ENCODE assay signal across 10 mouse cellular contexts in genomic region chr19:38478286-38478685, GRCm38 (mm10). TPM values are rescaled to one million over a fixed set of nuclear protein-coding genes. Genes with fewer than 3 reads are reported as not detected.
DNase-seq lines count a peak whose midpoint lies in the region; ATAC-seq and TF ChIP-seq lines count a peak whose summit lies in the region.
"Had no signal": no experiment of that assay in that cellular context is flagged by ENCODE, and none has a peak within 500 bp of the region (broad histone marks: within the 10 kb centered on the region; RNA-seq: fewer than 3 reads in every experiment).

No protein-coding gene starts in this region.

- no peak overlapping the region for H3K9ac ChIP-seq in hindbrain, embryonic 11.5 days (ENCODE audit: low read depth, low read length)
- H3K9ac ChIP-seq in hindbrain, embryonic 14.5 days, result no peak overlapping the region
- H3K9ac ChIP-seq in neural tube, embryonic 15.5 days (replicated peaks), result no peak overlapping the region
- H3K9ac ChIP-seq in limb, embryonic 13.5 days, result no peak overlapping the region

- H3K27me3 ChIP-seq in hindbrain, embryonic 11.5 days (ENCODE audit: control insufficient read depth, insufficient read depth, low read length), result peaks cover 6% of the 10 kb centered on the region; the same call in 1 of the 2 replicates
- peaks cover 31% of the 10 kb centered on the region for H3K27me3 ChIP-seq in hindbrain, embryonic 14.5 days (ENCODE audit: control insufficient read depth, insufficient read depth, low read length)
- H3K27me3 ChIP-seq in neural tube, embryonic 15.5 days (replicated peaks), result peaks cover 9% of the 10 kb centered on the region; the same call in 1 of the 2 replicates
- no peaks in the 10 kb centered on the region for H3K27me3 ChIP-seq in limb, embryonic 13.5 days
- H3K27me3 ChIP-seq in cerebellum, adult 2 months (ENCODE audit: control insufficient read depth, insufficient read depth, low read length), result peaks cover 2% of the 10 kb centered on the region; the same call in 1 of the 2 replicates

- DNase-seq in hindbrain, embryonic 11.5 days (ENCODE audit: low spot score), result peak; percentile 36
- no peak for DNase-seq in hindbrain, embryonic 14.5 days (ENCODE audit: low spot score)
- DNase-seq in neural tube, embryonic 10.5 days (ENCODE audit: extremely low spot score, low spot score), result peak; percentile 62
- DNase-seq in frontal cortex, postnatal 14 days (ENCODE audit: low spot score in 2 of 2), result no peak
- DNase-seq in cerebellum, adult 2 months, result no peak
- DNase-seq in adipocyte (ENCODE audit: low spot score), result no peak
- DNase-seq: lung, adult 2 months had no signal

- H3K27ac ChIP-seq in hindbrain, embryonic 11.5 days (ENCODE audit: low read depth, low read length), result peak overlapping the region; percentile 72
- no peak overlapping the region; the same call in 1 of the 2 replicates for H3K27ac ChIP-seq in hindbrain, embryonic 14.5 days
- H3K27ac ChIP-seq in neural tube, embryonic 15.5 days (replicated peaks), result no peak overlapping the region
- peak overlapping the region; percentile 86 for H3K27ac ChIP-seq in limb, embryonic 13.5 days
- H3K27ac ChIP-seq in cerebellum, adult 2 months (ENCODE audit: insufficient read depth, low read length), result no peak overlapping the region

- H3K4me3 ChIP-seq in hindbrain, embryonic 11.5 days (ENCODE audit: low read depth, low read length), result no peak overlapping the region
- H3K4me3 ChIP-seq in hindbrain, embryonic 14.5 days (replicated peaks; ENCODE audit: low read length), result no peak overlapping the region
- no peak overlapping the region for H3K4me3 ChIP-seq in neural tube, embryonic 15.5 days (replicated peaks)
- H3K4me3 ChIP-seq in limb, embryonic 13.5 days, result no peak overlapping the region
- H3K4me3 ChIP-seq in cerebellum, adult 2 months (replicated peaks; ENCODE audit: insufficient read depth, low read depth, low read length), result no peak overlapping the region

- no peak for TF ChIP-seq POLR2A in cerebellum, adult 2 months (IDR thresholded peaks at IDR 0.05; ENCODE audit: borderline replicate concordance, insufficient read depth, low read length)

- WGBS in hindbrain, embryonic 11.5 days, result 29% methylated on average over 5 of the region's 5 CpGs
- WGBS in hindbrain, embryonic 14.5 days, result 33% methylated on average over 5 of the region's 5 CpGs
- WGBS in neural tube, embryonic 15.5 days, result 17% methylated on average over 5 of the region's 5 CpGs
- 22% methylated on average over 5 of the region's 5 CpGs for WGBS in limb, embryonic 13.5 days
- 58% methylated on average over 5 of the region's 5 CpGs for WGBS in cerebellum, adult 2 months

- no peak overlapping the region for H3K4me2 ChIP-seq in hindbrain, embryonic 11.5 days (replicated peaks; ENCODE audit: low read depth, low read length)
- no peak overlapping the region for H3K4me2 ChIP-seq in hindbrain, embryonic 14.5 days (replicated peaks)
- no peak overlapping the region; the same call in 1 of the 2 replicates for H3K4me2 ChIP-seq in neural tube, embryonic 15.5 days
- H3K4me2 ChIP-seq in limb, embryonic 13.5 days (replicated peaks), result no peak overlapping the region

- TF ChIP-seq CTCF in cerebellum, adult 2 months (IDR thresholded peaks at IDR 0.05; ENCODE audit: borderline replicate concordance, insufficient read depth, low read depth, low read length), result no peak

- H3K4me1 ChIP-seq in hindbrain, embryonic 11.5 days (replicated peaks; ENCODE audit: control insufficient read depth, insufficient read depth, low read length), result peaks cover 10% of the 10 kb centered on the region
- peaks cover 36% of the 10 kb centered on the region for H3K4me1 ChIP-seq in hindbrain, embryonic 14.5 days (replicated peaks; ENCODE audit: control insufficient read depth, insufficient read depth, low read length)
- peaks cover 38% of the 10 kb centered on the region for H3K4me1 ChIP-seq in neural tube, embryonic 15.5 days
- peaks cover 50% of the 10 kb centered on the region for H3K4me1 ChIP-seq in limb, embryonic 13.5 days
- no peaks in the 10 kb centered on the region for H3K4me1 ChIP-seq in cerebellum, adult 2 months (ENCODE audit: control insufficient read depth, insufficient read depth, low read length)

- no peaks in the 10 kb centered on the region for H3K9me3 ChIP-seq in hindbrain, embryonic 11.5 days (ENCODE audit: control insufficient read depth, low read length)
- H3K9me3 ChIP-seq in hindbrain, embryonic 14.5 days (ENCODE audit: control insufficient read depth, low read length), result no peaks in the 10 kb centered on the region
- H3K9me3 ChIP-seq in neural tube, embryonic 15.5 days (replicated peaks), result no peaks in the 10 kb centered on the region
- H3K9me3 ChIP-seq in limb, embryonic 13.5 days, result no peaks in the 10 kb centered on the region

- no peaks in the 10 kb centered on the region for H3K36me3 ChIP-seq in hindbrain, embryonic 11.5 days (ENCODE audit: control insufficient read depth, insufficient read depth, low read length)
- H3K36me3 ChIP-seq in hindbrain, embryonic 14.5 days (replicated peaks; ENCODE audit: control insufficient read depth, insufficient read depth), result no peaks in the 10 kb centered on the region
- H3K36me3 ChIP-seq in neural tube, embryonic 15.5 days, result no peaks in the 10 kb centered on the region
- no peaks in the 10 kb centered on the region for H3K36me3 ChIP-seq in limb, embryonic 13.5 days

- ATAC-seq in hindbrain, embryonic 11.5 days (ENCODE audit: low FRiP score), result no peak
- ATAC-seq in hindbrain, embryonic 14.5 days (ENCODE audit: low FRiP score), result no peak
- ATAC-seq in neural tube, embryonic 15.5 days (ENCODE audit: low FRiP score), result no peak
- no peak for ATAC-seq in limb, embryonic 13.5 days (ENCODE audit: low FRiP score, low read depth)
- ATAC-seq: CD4-positive, CD25-positive, alpha-beta regulatory T cell, adult 4 months had no signal

RNA-seq across cellular contexts. Expression of gene Plce1, which starts 2.6 kb away (rescaled TPM):
- polyA plus RNA-seq in hindbrain, embryonic 11.5 days (2014; fragmentation: Nextera tagmentation; extraction: Ambion mirVana), result 6.1 and 6.9 TPM in 2 replicates
- 4.3 and 4.7 TPM in 2 replicates for polyA plus RNA-seq in hindbrain, embryonic 14.5 days (2014; fragmentation: Nextera tagmentation; extraction: Ambion mirVana)
- 4.1 TPM in 2 replicates for polyA plus RNA-seq in neural tube, embryonic 15.5 days (2015; fragmentation: Nextera tagmentation; extraction: Ambion mirVana)
- 9.4 and 10.1 TPM in 2 replicates for polyA plus RNA-seq in limb, embryonic 13.5 days (2015; fragmentation: Nextera tagmentation; extraction: Ambion mirVana)
- polyA plus RNA-seq in cerebellum, adult 2 months (2012; rRNA removed), result 9.7 TPM in 2 replicates

Comparison
In these comparisons a context has a peak if more than half of its experiments do, and no peak if none do; other contexts are left out.
1. DNase-seq: peak in hindbrain, embryonic 11.5 days (single experiment) and neural tube, embryonic 10.5 days (single experiment); none in hindbrain, embryonic 14.5 days (single experiment), frontal cortex, postnatal 14 days (0 of 2), cerebellum, adult 2 months (0 of 2) and adipocyte (single experiment).
2. H3K27ac ChIP-seq: peak in hindbrain, embryonic 11.5 days (single experiment) and limb, embryonic 13.5 days (single experiment); none in hindbrain, embryonic 14.5 days (single experiment), neural tube, embryonic 15.5 days (single experiment) and cerebellum, adult 2 months (single experiment).